Mouse (Mus musculus): ENCODE measurements at regions not wholly inside any gene's neighbourhood (a gene's known extent, or its start where the extent isn't known, plus 50 kb on each side); places are given as distances from the start of the nearest gene placed in this dataset.
"Not testable (repeated sequence)": the region's sequence is repeated elsewhere in the genome, so short reads cannot be mapped to it uniquely, and the experiment has no call there.

DNA sequence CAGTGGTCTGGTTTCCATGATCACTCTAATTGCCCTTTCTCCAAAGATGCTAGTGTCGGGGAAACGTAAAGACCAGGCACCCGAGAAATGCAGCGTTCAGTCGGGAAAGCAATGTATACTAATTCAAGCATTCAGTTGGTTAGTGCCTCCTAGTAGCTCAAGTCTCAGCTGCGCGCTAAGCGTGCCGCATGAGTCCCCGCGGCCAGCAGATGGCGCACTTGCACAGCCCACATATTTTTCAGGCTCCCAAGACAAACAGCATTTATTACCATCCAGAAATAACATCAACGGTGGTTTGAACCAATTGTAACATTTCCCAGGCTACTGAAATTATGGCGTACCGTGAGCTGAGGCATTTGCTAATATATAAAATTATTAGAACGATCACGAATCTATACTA lies 222.3 kb downstream of the Brms1l start:
- peak; percentile 90 to 91 for DNase-seq

DNA sequence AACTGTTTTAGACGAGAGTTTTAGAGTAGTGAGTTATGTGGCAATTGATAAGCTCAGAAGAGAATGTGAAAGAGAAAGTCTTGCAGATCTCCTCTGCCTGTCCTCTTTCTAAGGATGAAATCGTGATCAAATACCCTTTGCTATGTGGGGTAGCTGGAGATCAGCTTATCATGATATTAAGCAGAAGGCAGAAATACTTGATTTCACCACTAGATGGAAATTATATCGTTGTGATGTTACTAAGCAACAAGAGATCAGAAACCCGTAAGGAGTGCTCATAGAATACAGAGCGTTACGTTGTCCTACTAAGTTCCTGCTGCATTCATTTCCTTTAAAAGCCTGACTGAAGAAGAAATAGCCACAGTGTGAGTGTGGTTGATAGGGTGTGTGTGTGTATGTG lies 219.3 kb downstream of the Brms1l start:
- no peak for DNase-seq

DNA sequence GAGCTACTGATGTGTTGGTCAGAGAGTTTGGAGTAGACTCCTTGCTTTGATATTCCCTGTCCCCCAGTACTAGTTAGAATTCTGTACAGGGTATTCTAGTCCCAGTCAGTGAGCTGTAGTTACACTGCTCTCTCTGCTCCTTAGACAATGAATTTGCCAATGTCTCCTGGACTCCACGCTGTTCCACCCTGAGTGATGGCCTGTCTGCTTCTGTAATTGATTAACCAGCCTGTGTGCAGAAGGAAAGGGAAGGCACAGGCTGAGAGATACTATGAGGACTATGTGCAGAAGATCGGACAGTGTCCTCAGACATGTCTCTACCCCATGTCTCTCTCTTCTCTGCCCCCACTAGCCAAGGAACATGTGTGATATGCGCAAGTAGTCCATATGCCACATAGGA lies 209.9 kb downstream of the Brms1l start:
- DNase-seq = no peak

DNA sequence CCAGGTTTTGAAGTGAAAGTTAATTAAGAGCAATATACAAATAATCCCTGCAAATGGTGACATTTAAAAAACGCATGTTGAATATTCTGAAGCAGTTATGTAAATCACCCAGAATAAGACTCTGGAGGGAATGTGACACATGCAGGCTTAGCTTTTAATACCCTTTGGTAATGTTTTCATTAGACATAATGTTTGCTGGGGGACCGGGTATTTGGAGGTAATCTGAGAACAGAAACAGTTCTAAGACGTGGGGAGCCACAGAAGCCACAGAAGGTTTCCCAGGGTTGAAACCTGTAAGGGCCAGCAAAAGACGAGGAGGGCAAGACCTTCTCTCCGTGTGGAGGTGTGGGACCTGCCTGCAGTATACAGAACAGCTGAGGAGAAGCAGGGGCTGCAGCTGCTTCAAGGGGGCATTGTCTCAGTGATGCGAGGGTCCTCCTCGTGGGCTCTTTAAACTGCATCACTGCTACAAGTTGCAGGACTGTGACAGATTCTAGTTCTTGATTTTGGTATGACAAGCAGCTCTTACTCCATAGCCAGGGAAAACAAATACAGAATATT lies 184.9 kb downstream of the Brms1l start:
- no peak for DNase-seq

DNA sequence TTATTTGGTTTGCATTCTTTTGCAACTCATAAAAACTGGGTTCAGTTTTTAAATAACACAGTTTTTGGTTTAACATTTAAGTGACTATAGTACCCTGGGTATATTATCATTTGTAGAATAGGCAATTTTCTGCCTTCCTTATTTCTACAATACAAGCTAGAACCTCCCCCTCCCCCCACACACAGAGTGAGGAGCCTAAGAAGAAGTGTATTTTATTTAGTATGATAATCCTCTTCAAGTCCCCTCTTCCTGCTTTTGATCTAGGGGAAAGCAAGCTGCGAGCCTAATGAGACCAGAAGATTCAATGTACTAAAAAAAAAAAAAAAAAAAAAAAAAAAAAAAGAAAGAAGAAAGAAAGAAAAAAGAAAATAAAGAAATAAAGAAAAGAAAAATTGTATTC lies 184.4 kb downstream of the Brms1l start:
- no peak for DNase-seq

DNA sequence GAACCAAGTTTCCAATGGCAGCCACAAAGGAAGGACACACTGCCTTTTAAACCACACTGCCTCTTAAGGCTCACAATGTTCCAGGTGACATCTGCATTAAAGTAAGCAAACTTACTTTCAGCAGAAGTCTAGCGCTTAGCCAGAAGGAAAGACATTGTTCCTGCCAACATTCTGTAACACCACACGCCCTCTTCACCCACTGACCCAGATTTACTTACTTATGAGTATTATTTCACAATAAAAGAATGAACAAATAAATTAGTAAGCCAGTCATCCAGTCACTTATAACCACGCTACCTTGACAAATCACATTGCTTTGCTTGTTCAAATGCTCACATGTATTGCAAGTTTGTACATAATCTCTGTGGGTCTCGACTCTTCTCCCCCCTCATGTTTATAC lies 173.9 kb downstream of the Brms1l start:
- no peak for DNase-seq

DNA sequence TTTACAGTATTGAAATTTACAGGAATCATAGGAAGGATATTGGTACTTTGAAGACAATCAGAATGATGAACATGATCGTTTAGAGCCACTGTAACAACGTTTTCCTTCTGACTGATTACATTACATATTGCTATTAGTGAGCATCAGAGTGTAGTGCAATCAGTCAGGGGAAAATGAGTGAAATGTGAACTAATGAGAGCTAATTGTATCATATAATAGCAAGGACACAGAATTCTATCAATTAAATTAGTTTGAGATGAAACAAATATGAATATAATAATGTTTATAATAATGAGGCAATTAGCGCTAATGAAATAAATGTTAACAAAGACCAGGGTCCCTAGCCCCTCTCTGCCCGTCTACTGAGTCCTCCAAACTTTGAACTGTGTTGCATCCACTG lies 169.7 kb downstream of the Brms1l start:
- DNase-seq = no peak

DNA sequence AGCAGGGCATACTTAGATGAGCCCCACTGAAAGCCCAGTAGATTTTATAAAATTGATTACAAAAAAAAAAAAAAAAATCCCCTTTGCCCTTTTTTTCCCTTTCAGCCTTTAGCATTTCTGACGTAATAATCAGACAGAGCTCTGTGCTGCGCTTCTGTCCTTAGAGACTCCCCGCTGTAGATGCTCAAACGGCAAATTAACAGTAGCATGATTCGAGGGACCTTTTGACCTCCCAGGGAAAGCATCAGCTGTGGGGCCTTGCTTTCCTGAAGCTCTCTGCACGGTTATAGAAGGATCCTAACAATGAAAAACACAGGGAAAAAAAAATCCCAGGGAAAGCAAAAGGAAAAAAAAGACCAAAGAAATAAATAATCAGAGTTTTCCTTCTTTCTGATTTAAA lies 169.2 kb downstream of the Brms1l start:
- DNase-seq = no peak

DNA sequence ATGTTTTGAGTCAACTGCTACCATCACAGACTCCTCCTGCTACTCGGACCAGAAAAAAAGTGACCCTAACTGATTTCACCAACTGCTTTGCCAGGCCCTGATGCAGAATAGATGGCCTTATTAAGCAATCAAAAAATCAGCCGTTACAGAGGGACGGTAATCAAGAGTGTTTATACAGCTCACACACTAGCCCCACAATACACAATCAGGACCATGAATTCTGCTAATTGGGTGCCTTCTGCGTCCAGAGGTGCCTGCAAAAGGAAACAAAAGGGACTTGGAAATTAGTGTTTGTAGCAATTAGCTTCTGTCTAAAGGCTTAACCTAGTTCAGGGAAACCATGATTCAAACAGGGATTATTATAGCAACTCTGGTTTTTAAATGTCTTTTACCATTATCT lies 168.4 kb downstream of the Brms1l start:
- no peak for DNase-seq

DNA sequence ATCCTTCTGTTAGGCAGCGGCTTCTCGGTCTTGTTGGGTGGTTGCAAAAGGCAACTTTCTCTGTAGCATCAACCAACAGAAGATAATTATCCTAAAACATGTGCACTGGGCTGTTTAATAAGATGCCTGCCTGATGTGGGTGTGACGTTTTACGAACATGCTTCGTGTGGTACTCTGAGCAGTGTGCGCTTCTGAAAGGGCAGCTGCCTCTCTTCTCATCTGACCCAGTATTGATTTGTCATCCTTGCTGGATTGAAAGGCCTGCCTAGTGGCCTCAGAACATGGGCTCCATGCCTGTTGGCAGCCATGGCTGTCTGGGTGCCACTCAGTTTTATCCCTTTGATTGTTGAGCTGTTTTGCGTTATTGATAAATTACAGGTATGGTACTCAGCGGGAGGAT lies 167.4 kb downstream of the Brms1l start:
- DNase-seq = no peak

DNA sequence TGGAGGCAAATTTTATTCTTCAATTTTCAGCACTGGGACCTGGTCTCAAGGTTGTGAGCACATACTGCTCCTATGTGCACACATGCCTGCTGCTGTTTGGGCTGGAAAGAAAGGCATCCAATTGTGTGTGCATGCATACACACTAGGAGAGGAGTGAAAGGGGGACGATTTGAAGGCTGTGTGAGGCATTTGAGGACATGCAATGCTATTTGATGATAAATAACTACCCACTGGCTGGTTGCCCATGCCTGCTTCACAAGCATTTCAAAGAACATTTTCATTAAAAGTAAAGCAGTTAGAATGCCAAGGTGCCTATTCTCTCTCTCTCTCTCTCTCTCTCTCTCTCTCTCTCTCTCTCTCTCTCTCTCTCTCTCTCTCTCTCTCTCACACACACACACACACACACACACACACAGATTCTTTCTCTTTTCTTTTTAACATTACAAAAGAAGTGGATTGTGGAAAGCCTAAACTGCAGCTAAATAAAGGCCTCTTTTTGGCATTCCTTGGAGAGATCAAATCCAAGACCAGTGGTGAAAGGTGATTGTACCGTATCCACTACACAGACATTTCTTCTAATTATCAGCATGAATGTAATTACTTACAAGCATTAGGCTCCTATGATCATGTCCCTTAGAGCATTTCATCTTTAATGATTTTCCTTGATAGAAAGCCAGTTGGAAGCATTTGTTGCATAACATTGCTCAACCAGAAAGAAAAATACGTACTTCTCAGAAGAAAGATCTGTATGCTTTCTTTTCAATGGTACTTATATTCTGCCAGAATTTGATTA lies 160.7 kb downstream of the Brms1l start:
- DNase-seq = no peak

DNA sequence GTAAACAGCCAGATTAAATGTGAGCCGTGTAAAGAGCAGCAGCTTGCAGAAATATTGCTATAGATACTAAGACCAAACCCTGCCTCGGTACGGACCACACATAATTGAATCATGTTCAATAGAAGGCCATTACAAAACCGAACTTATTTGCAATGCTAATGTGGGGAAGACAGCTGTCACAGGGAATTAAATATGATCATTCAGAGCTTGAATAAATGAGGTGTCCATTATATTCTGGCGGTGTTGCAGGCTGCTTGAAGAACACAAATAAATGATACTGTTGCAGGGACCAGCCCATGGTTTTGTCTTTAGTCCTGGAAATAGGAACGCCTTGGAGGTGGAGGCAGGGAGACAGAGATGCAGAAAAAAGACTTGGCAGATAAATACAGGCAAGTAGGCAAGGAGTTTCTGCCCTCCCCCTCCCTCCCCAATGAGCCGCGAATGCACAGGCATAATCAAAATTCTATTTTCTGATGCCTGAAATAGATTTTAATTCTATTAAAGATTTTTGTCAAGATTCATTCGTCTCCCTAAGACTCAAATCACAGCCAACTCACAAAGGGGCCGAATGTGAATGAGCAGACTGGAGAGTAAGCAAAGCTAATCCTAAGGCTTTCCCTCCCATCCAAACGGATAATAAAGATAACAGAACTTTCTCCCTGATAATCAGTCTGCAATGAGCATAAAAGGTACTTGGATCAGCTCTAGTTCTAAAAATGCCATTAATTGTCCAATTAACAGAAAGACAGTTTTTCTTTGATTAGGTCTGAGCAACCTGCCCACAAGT lies 147.6 kb downstream of the Brms1l start:
- DNase-seq = no peak

DNA sequence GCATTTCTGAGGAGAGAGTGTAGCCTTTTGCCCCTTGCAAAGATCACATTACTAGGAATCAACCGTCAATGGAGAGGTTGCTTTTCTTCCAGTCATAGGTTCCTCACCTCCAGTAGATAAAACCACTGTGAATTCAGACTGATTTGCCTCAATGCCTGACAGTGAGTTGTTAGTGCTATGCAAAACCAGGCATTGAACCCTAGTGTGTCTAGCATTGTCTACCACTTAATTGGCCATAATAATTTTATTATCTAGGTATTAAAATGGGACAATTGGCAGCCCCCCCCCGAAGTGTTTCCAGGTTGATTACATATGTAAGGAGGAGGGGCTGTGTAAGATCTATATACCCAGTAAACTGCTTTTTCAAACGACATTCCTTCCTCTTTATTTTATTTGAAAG lies 147.0 kb downstream of the Brms1l start:
- DNase-seq = no peak

DNA sequence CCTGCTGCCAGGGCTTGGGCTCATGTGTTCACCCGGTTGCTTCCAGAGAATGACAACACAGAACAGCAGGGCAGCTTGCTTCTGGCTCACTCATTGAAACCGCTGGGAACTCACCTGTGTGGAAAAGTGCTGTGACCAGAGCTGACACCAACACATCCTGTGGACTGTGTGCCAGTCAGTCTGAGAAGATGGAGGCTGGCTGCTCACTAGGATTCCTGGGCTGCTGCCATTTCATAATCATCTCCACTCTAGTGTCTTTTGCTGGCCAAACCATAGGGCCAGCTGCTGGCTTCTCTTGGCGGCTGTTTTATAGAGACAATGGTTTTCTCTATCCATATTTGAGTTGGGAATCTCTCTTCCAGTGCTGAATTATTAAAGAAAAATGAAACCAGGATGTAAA lies 138.1 kb downstream of the Brms1l start:
- no peak for DNase-seq

DNA sequence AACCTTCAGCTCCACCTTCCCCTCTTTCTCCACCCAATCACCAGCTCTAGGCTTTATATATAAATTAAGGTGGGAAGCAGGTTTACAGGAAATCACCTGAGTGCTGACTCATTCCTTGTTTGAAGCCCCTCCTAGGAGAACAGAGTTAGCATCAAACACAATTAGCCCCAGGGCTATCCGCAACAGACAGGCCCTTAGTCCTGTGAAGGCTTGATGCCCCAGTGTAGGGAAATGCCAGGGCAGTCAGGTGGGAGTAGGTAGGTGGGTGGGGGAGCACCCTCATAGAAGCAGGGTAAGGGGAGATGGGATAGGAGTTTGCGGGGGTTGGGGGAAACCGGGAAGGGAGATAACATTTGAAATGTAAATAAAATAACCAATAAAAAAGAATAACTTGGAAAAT lies 123.2 kb downstream of the Brms1l start:
- DNase-seq = not testable (repeated sequence)

DNA sequence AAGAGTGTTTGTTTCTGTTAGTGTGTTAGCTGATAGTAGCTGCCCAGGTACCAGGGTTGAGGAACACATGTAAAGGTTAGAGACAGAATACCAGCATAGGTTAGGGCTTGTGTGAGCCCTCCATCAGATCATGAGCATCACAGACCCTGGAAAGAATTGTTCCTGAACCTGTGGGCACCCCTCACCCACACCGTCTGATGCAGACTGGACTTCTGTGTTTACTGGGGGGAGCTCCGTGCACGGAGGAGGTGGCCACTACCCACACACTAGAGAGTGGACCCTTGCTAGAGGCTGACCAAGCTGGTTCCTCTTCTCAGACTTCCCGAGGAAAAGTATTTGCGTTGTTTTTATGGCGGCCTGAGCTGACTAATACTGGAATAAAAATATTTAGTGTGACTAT lies 104.4 kb downstream of the Brms1l start:
- no peak for DNase-seq

DNA sequence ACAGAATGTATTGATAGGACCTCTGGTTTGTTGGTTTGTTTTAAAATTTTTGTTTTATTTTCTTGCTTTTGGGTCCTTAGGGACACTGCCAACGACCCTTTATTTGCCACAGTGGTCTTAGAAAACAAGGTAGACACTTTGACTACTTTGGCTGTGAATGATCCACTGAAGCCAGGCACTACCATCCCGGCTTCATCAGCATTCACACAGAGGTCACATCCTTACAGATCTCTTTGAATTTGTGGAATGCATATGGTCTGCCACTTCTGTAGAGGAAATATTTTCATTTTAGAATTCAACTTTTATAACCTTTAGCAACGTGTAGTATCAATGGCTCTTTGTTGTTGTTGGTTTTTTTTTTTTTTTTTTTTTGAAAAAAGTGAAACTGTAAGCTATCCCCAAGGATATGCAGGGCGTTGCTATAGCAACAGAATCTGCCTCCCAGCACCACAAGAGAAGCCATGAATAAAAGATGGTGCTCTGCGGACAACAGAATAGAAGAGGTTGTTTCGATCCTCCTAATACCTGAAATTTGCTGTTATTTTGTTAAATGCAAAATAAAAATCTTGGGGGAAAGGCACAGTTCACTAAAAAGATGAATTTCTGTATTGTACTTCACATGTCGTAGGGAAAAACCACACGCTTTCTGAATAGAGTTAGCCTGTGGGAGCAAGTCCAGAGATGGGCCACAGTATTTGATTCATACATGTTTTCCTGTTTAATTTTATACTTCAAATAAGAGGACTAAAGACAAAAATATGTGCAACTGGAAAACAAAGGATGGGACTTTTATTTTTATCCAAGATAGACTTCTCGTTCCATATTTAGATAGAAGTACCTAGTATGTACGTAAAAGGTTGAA lies 103.4 kb downstream of the Brms1l start:
- no peak for DNase-seq

DNA sequence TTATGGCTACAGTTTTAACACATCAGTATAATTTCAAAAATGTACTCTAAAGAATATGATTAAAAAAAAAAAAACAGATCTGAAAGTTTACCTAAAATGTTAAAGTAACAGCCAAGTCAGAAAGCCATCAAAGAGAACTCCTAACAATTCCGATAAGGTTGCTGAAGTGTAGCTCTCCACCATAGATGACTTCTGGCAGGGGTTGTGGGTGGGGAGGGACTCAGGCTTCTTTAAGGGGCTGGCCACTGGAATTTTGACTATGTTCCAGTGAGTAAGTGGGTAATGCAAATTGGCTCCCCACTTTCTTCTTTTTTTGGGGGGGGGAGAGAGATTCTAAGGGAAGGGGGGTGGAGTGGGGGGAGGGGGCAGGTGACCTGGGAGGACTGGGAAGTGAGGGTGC lies 98.0 kb downstream of the Brms1l start:
- no peak for DNase-seq

DNA sequence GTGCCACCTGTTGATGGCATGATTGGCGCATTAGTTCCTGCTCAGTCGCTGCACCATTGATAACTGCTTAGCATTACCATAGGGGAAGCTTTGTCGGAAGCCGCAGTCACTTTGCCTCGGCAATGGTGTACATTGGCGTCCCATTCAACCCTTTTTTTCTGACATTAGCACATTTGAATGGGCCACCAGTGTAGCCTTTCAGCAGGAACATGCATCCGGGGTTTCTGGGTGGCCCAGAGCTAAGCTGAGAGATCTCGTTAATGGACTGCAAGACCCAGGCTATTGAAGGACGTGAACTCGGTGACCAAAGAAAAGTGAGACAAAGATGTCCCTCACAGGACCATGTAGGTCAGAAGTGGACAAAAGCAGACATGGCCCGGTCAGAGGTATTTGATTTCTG lies 97.3 kb downstream of the Brms1l start:
- DNase-seq = no peak

DNA sequence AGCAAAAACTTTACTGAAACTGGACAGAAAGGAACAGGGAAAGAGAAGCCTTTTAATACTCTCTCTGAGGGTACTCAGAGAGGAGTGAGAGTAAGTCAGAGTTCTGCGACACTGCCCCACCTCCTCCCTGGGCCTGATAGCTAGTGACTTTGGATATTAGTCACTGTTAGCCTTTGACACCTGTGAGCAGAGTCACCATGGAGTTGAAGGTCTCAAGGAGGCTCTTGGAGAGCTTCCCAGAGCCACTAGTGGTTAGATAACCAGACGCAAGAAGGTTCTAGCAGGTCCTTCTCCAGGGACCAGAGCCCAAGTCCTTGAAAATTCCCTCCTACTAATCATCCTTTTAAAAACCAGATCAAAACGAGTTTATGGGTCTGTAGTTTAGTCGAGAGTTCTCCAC lies 94.3 kb downstream of the Brms1l start:
- DNase-seq = no peak

DNA sequence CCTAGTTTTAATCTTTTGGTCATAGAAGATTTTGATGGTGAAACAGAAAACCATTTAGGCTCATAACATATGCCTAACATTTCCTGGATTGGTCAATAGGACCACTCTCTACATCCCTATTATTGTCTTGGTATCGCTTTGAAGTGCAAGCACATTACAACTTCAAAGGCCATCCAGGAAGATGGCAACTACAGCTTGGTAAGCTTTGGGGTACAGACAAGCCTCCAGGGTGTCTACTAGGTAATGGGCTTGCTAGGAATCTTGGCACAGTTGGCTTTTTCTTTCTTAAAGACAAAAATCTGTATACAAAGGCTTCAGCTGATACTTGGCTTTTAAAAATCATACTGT lies 90.8 kb downstream of the Brms1l start:
- DNase-seq = no peak

DNA sequence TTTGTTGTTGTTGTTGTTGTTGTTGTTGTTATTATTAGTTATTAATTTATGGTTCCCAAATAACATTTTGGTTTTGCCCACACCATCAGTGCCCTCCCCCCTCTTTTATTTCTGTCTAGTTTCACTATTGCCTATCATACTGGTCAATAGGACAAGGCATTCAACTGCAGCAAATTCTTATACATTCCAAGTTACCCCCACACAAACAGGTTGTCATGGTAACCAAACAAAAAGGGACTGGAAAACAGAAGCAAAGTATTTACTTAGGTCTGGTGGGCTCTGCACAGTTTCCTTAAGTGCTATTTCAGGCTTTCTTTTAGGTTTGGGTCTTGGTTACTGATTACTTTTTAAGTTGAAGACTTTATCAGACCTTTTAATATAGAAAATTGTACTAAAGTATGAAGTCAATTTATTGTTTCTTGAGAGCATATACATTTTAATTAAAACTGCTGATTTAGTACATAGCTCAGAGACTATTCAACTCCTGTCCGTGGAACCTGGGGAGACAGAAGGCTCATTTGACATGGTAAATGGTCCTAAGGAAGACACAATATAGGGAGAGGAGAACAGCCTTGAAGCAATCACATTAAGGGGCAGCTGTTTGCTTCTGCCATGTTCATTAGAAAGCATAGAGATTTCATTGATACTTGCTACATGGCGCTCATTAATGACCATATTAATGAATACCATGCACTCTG lies 90.3 kb downstream of the Brms1l start:
- no peak for DNase-seq

Measured in kidney, postnatal 4 days (tissue).